Mouse (Mus musculus) lung, postnatal 0 days (tissue): ENCODE data around the gene Ccdc28a.

Experiments used
- CTCF ChIP-seq: IDR thresholded peaks from 2 replicates; pipeline ENCODE4 v1.5.1; 2016; ENCODE audit warnings: antibody characterized with exemption, mild to moderate bottlenecking
- EP300 ChIP-seq: IDR thresholded peaks from 2 replicates; pipeline ENCODE4 v1.6.1; 2016; ENCODE audit warnings: antibody characterized with exemption, mild to moderate bottlenecking, control low read depth

DNA sequence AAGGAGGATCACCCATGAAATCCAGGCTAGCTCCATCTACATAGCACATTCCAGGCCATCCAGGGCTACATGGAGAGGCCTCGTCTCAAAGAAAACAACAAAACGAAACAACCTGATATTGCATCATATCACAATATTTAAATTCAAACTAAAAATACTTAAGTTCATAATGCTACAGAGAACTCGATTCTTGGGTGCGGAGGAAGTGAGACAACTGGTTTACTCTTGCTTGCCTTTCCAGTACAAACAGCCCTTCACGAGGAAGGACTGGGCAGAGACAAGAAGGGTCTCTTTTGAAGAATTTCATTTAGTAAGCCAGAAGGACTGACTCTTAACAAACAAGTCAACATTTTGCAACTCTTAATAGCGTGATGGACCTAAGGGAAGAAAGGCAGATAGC is 46.2 kb downstream of the Ccdc28a start:
- TF ChIP-seq CTCF (no peak), EP300 (no peak)
